Mouse (Mus musculus): ENCODE data around the gene Tenm2.

Tenm2 gene

DNA sequence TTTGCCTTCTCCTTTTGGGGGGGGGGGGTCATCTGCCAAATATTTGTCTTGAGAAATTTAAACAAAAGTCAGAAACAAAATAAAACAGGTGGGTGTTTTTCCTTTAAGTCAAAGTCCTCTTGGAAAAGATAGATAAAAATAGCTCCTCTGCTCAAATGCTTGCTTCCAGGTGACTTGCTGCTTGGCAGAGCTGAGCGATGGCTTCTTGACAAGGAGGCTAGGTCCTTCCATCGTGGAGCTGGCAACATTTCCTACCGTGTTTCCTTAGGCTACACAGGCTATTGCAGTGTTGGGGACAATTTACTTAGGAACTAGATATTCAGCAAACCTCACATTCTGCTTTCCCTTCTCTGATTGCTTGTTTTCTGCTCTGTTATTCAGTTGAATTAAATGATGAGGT is 342.7 kb downstream of the Tenm2 start:
- no peak for DNase-seq

DNA sequence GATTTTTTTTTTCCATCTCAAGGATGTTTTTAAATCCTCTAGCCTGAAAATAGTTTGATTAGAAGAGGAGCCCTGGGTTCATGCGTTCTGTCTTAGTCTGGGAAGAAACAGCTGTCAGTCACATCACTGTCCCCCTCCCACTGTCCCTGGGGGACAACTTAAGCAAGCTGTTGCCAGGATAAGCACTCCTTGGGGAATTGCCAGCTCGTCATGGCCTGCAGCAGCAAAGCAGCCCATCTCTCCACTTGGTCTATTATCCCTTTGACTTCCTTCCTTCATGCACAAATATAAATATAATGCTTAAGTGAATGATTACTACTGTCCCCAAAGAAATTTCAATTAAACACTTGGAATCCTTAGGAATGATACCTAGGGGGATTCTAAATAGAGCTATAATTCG is 344.7 kb downstream of the Tenm2 start:
- DNase-seq = no peak

DNA sequence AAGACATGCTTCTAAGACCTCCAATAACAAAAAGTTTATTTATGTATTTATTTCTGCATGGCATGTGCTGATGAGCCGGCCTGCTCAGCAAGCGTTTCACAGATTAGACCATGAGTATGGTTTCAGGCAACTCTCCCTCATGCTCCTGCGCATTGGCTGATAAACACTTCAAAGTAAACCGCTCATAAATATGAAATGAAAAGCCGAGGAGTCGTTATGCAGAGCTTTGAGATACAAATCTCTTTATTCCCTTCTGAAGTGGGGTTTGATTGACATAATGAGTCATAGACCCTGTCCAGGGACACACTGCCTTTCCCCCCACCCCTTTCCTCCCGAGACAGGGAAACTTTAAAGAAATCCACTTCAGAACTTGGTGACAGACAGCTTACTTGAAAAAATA is 348.3 kb downstream of the Tenm2 start:
- DNase-seq = no peak

DNA sequence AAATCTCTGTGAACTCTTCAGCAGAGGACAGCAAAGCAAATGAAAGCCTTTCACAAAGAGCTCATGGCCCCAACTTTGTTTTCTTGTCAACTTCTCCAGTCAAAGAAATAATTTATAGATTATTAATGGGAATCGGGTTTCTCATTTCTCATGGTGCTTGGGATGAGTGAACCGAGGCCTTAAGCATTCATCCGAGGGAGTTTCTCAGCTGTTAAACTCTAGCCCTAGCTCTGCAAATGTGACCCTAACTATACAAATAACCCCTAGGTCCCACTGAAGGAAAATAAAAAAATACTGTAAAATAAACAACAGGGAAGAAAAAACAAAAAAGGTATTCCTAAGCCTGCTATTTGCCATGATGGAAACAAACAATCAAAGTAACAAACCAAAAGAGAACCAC is 349.6 kb downstream of the Tenm2 start:
- no peak for DNase-seq

DNA sequence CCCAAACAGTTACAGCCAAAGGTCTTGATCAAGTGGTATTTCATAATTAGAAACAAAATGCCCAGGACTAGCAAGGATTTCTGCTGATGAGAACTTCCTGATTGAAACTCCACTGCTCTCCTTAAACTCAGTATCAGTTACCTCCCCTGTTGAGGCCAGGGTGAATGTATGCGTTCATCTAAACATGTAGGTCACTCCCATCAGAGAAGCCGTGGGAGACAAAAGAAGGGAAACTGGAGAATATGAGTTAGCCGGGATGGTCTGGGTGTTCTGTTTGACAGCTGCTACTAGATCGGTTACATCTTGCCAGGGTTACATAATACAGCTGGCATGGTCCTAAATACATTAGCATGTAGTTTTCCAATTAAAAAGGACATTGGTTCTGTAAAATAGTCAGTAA is 362.8 kb downstream of the Tenm2 start:
- DNase-seq = no peak

DNA sequence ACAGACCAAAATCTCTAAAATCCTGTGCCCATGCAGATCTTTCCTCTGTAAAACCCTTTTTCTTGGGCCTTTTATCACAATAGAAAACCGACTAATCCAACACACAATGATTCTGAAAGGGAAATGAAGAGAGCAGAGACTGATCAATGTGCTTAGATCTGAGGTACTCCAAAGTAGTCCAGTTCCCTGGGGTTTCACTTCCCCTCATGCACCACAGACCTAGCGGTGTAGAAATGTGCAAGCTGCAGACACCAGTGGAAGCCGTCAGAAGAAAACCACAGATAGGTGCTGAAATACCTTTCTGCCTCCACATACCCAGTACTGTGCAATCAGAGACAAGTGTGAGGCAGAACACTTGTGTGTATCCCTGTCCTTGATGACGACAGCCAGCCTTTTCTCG is 365.2 kb downstream of the Tenm2 start:
- peak; percentile 55 for DNase-seq

DNA sequence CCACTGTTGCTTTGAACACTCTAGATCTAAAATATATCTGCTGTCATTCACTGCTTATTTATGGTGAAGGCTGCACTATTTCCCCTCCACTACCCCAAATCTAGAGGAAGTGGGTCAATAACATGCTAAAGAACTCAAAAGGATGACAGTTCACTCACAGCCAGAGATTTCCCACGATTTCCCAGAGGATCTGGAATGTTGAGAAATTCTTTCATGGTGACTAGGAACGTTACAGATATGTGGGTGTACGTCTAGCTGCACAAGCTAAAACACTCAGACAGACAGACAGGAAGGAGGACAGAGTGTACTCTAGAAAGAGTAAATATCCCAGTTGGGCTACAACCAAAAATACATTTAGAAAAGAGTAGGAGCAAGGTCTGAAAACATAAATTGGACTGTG is 384.1 kb downstream of the Tenm2 start:
- no peak for DNase-seq

DNA sequence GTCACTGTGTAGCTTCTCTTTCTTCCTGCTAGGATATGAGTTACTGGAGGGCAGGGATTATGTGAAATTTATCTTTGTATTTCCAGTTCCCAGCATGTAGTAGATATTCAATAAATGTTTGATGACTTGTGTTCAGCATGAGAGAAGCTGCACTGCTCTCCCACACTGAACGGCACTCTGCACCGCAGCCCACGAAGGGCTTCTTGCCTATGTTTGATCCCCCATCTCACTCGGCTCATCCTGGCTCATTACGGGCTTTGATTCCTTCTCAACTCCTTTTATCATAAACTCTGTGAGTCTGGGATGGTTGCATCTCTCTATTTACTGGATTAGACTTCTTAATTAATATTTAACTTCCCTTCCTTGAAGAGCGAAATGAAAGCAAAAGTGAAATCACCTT is 388.3 kb downstream of the Tenm2 start:
- DNase-seq = no peak

DNA sequence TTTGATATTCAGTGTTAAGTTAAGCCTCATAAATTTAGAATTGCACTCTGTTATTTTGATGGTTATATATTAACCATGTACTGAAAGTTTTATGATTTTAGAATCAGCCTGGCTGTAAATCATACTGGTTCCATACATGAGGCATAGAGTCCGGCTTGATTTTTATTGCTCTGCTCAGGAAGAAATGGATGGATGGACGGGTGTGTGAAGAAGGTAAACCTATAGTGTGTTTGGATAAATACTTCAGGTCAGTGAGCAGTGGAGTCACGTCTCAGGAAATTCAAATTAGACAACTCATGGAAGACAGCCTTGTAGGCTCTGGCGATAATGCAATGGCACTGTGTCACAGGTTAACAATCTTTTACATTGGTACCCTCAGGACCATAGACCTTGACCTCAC is 402.9 kb downstream of the Tenm2 start:
- DNase-seq = no peak

DNA sequence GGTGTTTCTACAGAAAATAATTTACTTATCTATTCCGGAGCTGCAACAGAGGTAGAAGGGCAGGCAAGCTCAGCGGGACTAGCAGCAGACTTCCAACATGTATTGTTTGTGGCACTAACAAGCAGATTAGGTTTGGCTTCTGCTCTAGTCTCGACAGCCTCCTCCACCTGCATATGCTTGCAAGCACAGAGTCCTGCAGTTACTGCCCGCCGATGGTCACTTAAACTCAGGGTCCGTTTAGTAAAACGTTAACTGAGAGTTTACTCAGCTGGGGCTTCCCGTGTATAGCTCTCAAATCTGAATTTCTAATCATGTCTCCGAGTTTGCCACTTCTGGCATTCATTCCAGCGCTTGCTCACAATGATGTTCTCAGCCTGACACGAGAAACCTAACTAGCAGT is 404.3 kb downstream of the Tenm2 start:
- no peak for DNase-seq

DNA sequence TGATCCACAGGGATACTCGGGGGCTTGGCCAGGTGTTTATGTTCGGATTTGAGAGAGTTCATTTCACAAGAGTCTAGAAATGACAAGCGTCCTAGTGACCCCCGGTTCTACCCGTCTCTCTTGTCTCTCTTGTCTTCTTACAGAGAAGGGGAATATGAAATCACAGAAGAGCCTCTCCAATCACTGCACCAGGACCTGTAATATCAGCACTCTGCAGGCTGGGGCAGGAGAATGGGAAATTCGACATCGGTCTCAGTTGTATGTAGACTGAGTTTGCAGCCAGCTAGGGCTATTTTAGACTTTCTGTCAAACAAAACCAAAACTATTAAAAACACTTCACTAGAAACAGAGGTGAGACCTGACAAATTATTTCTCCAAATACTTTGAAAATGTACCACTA is 411.1 kb downstream of the Tenm2 start:
- DNase-seq = no peak

DNA sequence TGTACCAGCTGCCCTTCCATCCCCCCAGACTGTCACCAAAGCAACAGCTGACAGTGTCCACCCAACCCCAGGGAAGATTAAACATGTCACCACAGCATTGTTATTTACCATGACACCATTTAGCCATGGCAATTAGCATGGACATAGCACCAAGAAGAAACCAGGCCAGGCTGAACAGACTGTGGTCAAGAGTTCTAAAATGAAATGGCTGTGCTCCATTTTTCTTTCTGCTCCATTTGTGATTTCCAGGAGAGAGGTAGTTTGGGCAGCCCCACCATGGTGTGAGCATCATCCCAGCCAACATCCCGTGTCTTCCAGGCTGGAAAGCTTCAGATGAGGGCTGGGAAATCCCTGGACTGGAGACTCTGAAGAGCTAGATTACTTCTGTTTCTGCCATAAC is 431.1 kb downstream of the Tenm2 start:
- no peak for DNase-seq

DNA sequence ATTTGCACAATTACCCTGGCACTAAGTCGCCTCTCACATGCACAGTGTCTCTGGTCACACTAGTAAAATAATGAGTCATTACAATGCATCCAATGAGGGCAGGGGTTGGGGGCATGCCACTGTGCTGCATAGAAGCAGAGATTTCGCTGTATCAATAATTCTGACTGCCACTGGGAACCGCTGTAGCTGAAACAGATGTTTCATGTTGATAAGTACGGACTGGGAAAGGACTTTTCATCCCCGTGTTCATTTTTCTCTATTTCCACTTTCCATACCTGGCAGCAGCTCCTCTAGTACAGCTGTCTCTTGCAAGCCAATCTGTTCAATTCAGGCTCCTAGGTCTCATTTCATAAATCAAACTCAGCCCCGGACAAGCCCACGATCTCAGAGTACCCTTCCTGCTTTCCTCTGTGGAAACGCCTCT is 433.5 kb downstream of the Tenm2 start:
- no peak for DNase-seq

DNA sequence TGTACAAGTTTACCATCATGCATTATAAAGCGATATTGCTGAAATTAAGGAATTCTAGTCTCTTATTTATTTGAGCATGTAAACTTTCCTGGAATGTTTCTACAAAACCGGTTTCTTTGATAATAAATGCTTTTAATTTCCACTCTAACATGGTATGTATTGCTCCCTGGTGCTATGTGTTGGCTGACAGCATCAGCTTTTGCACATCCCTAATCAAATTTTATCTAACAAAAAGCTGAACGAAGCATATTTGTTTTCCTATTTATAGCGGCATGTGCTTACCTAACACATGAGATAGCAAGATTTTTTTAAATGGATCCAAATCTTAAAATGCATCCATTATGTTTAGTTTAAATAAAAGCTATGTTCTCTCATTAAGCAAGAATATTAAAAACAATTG is 434.1 kb downstream of the Tenm2 start:
- DNase-seq = no peak

DNA sequence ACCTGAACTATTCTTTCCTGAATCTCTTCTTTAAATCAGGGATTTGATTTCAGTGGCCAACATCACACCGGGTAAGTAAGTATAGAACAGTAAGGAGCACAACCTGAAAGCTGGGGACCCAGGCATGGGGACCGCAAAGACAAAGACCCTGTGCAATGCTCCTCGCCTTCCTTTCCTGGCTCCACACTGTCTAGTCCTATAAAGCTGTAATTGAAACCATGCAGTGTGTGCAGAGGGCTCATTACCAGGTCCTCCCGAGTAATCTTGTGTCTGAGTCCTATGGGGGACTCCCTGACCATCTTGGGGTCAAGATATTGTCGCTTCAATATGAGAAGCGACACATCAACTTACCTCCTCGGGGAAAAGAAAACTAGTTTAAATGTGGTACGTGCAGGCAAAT is 436.4 kb downstream of the Tenm2 start:
- no peak for DNase-seq

DNA sequence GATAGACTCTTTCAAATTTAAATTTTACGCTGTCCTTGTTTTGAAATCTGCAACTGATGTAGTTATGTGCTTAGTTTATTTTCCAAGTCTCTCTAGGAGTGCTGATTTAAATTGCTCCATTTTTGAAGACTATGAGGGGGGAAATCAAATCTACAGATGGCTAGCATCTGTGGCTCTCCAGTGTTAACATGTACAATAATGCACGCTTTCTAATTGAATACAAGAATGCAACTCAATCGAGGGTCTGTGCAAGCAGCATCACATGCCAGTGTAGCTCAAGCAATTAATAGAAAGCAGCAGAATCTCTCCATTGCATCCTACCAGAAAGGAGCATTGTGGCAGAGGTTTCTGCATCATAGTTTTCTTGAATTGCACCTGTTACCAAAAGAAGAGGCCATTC is 477.8 kb downstream of the Tenm2 start:
- DNase-seq = no peak

DNA sequence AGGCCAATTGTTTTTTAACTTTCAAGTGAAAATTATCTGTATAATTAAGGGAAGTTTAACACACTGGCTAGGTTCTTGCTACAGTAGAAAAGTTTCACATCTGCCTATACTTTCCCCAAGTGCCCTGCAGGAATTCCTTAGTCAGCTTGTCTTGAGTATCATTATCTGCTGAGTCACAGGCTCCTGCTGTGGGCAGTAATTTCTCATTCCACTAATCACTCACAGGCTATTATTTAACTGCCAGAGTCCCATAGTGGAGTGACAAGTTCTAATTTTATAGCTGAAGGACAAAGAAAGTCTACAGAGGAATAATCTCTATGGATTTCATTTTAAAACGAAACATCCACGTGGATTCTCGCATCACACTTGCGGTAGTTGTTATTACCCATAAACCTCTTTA is 489.5 kb downstream of the Tenm2 start:
- DNase-seq = no peak

DNA sequence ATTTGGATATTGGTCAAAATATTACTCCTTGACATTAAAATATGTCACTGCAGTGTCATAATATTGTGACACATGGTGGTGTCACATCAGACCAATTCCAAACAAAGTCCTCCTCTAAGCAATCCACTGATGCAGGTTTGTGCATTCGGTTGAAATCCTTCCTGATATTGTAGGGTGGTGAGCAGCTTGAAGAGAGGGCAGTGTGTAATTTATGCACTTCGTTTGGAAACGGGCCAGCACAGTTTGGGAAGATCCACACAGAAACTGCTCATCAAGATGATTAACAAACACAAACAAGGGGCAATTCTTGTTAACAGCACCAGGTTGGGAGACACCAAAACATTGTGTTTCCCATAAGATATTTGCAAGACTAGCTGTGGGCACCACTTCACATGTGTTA is 508.0 kb downstream of the Tenm2 start:
- no peak for DNase-seq

DNA sequence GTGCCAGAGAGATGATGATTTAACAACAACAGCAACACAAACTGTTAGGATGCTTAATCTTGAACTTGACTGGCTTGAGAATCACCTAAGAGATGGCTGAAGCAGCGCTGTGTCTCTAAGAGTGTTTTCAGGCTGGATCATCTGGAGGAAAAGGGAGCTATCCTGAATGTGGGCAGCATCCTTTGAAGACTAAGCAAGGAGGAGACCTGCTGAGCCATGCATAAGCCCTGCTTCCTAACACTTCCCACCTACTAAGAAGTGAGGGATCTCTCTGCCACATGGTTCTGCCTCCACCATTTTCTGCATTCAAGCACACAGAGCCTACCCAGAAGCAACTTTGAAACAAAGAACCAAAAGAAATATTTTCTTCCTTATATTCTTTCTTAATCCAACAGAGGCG is 532.9 kb downstream of the Tenm2 start:
- DNase-seq = peak; percentile 22

DNA sequence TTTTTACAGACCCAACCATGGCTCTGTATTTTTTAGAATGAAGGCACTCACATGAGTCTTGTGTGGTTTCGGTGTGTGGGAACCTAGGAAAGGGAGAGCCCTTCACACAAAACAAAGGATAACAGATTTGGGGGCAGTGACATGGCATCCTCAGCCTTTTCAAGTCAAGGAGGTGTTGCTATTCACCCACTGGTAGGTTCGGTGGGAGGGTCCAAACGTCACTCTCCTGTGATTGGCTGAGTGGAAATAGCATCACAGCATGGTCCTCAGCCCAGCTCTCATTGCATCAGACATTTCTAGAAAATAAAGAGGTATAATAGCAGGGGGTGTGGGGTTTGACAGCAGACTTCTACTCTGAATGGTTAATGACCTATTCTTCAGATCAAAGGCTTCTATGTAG is 534.8 kb downstream of the Tenm2 start:
- DNase-seq = peak; percentile 70

DNA sequence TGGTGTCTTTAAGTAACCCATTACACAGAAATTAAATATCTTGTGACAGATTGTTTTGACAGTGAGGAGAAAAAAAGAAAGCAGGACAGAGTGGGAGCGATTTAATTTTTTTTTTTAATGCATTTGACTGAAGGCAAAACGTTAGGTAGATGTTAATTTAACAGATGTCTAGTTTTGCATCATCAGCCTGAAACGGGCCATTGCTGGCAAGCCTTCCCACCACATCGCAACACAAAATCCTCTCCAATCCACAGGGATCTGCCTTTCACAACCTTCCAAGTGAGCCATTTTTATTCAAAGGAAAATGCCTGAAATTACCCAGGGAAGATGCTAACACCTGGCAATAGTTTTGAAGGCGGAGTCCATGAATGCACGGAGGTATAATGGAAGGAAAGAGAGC is 535.6 kb downstream of the Tenm2 start:
- peak; percentile 29 for DNase-seq

DNA sequence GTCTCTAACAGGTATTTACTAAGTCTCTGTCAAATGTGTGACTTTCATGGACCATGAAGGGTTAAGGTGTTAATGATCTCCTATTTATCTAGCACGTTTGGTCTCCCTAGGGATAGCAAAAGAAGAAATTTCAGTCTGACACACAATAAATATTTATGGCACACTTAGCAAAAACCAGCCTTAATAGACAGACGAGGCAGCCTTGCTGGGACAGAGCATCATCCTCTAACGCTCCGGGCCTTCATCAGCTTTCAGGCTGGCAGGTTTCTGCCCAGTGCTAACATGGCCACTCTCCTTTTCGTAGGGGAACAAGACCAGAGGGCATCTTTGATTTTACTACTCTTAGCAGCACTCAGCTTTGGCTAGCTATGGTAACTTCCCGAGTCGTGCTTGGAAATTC is 537.5 kb downstream of the Tenm2 start:
- peak; percentile 53 for DNase-seq

DNA sequence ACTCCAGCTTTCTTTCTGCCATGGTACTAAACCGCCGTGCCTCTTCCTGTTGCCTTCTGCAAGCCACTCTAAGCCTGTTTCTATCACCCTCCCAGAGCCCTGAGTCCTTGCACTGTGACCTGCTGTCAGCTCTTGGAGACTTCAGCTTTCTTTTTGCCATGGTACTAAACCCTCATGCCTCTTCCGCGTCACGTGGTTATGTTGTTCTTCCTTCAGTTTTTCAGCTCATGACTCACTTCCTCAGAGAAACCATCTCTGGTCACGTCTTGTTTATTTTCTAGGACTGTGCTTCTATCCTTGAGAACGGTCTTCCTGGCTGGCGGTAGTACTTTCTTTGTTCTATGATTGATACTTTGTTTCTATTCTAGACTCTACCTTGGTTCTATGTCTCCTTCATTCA is 537.9 kb downstream of the Tenm2 start:
- DNase-seq = peak; percentile 46

DNA sequence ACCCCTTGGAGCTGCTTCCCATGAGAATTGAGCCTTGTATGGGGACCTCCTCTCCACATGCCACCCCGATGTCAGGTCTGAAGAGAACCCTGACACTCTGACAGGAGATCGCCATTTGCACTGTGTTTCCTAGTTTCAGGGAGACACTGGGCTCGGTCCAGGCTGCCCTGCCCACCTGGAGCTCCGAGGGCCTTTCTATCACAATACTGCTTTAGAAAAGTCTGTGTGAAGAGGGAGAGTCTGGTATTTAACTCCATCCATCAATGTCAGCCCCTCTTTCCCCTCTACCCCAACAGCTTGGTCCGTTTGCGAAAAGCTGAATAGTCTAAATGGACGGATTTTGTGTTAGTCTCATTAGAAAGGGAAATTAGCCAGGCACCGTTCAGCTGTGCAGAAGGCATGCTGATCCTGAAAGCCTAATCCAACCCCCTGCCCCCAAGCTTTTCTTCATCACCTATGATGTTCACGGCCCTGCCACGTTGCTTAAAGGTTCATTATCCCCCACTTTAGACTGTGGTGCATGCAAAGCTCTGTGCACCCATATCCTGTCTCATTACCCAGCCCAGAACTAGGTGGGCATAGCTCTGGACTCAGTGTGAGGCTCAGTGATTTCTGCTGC is 538.6 kb downstream of the Tenm2 start:
- peak; percentile 76 for DNase-seq

DNA sequence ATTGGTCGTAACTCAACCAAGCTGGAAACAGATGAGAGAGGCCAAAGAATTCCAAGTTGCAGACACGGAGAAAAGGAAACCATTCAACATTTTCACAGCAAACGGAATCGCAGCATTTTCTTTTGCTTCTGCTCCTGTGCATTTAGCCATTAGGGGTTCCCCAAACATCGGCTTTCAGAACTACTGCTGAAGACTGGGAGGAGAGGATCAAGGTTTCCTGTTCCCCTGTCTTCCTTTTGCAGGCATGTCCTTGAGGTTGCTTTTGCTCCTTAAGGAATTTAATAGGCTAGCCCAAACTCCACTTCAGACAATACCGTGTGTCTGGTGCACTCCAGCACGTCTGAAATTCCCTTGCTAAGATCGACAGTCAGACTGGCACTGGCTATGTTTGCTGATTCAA is 541.0 kb downstream of the Tenm2 start:
- peak; percentile 59 for DNase-seq

DNA sequence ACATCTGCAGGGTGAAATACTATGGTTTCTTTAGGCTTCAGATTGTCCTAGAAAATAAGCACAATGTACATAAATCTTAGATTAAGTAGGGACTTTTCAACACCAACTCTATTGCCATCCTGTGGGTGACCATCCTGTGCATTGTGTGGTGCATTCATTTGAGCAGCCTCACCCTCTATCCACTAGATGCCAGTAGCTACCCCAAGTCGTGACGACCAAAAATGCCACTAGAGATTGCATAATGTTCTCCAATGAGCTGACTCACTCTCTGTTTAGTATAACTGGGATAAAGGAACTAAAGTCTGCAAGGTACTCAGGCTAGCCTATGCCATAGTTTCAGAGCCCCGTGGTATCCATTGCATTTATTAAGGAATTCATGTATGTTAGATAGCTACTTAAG is 543.1 kb downstream of the Tenm2 start:
- DNase-seq = peak; percentile 70
